Mouse (Mus musculus): ENCODE measurements around the gene Nfkb1.

DNA sequence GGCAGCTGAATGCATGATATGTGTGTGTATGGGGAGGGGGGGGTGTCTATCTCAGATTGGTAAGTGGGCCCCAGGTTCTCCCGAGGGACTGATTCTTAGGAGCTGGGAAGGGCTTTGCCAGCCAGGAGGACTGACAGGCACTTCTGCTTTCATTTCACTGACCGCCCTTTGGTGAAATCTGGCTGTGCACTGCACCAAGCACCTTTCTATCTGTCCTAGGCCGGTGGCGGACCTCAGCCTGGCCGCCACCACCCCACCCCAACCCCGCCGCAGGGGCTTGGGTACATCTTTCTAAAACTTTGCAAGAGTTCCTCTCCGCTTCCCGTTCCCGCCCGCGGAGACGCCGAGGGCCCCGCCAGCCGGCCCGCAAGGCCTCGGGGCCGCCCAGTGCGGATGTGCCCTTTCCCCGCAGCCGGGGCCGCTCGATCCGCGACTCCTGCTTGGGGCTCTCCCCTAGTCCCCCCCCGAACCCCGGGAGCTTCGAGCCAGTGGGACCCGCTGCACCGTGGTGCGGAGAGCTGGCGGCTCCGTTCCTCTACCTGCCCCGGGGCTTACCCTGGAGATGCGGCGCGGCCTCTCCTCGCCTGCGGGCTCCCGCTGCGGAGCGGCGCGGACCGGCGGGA lies 668 bp downstream of the Nfkb1 start:
- TF ChIP-seq CTCF (IDR thresholded peaks at IDR 0.05; ENCODE audit: low read depth, low read length): no peak
- no peak for TF ChIP-seq POLR2A (IDR thresholded peaks at IDR 0.05; ENCODE audit: insufficient read depth, low read length)
- no peak for TF ChIP-seq EP300 (IDR thresholded peaks at IDR 0.05; ENCODE audit: insufficient read depth, low read depth, low read length)
